Mouse (Mus musculus) urinary bladder, adult 2 months (tissue): ENCODE measurements around the gene Olfr1448. TPM values are rescaled to one million over a fixed set of nuclear protein-coding genes. Genes with fewer than 3 reads are reported as not detected.
"Not testable (repeated sequence)": the region's sequence is repeated elsewhere in the genome, so short reads cannot be mapped to it uniquely, and the experiment has no call there.

Experiments
- DNase-seq: peaks from one replicate; pipeline ENCODE4 v3.0.0; 2022; ENCODE audit warnings: low spot score
- polyA plus RNA-seq: library from polyadenylated mRNA; depleted of rRNA; stranded (reverse); fragments of >200 nt; gene quantifications from 2 replicates; pipeline ENCODE4 v1.2.3, GENCODE M21; 2012; rRNA removed

Gene Olfr1448
- polyA plus RNA-seq = not detected in 2 replicates

DNA sequence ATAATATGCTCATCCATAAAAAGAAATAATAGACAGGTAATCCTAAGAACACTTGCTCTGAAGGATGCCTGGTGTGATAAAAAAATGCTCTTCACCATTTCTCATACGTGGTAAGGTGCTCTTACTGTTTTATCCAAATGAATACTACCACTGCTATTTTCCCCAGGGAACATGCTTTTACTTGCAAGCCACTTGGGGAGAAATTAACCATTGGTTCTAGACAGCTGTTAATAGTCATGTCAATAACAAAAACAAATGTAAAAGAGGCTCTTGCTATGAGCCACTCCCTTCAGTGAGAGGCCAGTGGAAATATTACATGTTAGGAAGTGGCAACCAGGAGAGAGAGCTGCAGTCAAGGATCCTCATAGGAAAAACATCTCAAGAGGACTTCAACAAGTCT, at the start of gene Olfr1448:
Gene Olfr1448 (minus strand): TSS at position 101 of the 400 bp plus-strand sequence.
- DNase-seq = no peak

DNA sequence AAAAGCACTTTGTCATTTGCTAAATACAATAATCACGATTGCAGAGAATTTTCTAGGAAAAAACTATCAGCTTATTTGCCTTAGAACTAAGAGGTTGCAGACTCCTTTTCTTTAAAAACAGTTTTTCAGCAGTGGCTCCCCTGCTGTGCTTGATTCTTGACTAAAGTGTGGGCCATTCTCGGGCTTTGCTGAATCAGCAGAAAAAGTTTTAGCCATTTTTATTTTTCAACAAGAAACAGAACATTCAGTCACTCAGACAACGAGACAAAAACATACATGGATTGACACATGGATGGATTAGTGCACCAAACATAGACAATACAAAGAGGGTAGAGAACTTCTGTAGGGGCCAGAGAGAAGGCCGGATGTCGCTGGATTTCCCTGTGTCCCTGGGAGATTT, 45.9 kb upstream of the Olfr1448 start:
- not testable (repeated sequence) for DNase-seq

DNA sequence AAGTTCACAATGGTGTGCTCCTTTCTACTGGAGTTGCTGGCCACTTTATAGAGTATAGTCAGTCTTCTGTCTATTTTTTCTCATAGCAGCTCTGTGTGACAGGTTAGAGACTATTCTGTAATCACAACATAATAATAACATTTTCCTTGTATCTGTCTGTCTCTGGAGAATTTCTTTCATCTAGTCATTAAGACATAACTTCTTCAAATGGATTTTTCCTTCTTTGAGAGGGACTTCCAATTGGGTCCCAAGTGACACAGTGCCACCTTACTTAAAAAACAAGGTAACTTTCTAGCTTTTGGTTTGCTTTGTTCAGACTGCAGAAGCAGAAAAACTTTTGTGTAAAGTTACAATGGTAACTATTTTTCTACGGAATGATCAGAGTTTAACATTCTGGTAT, 25.7 kb upstream of the Olfr1448 start, which contains the start of gene Olfr1450:
Gene Olfr1450 (plus strand): TSS at position 301 of the 400 bp plus-strand sequence.
- no peak for DNase-seq

DNA sequence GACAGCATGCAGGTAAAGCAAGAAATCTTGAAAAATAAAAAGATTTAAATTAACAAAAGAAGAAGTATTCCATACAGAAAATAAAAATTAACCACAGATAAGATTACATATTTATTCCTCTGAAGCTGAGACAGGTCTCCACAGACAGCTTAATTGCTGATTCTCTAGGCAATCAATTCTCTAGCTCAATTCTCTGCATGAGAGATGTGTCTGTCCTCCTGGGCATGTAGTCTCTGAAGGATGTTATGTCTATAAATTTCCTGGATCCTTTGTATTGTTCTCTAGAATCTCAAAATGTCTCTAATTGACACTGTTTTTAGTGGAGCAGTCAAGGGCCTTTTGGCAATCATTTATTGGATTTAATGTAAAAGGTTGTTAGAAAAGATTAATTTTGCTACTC, 6.3 kb upstream of the Olfr1448 start, which contains the start of gene Olfr1449:
Gene Olfr1449 (plus strand): TSS at position 301 of the 400 bp plus-strand sequence.
- DNase-seq = no peak

DNA sequence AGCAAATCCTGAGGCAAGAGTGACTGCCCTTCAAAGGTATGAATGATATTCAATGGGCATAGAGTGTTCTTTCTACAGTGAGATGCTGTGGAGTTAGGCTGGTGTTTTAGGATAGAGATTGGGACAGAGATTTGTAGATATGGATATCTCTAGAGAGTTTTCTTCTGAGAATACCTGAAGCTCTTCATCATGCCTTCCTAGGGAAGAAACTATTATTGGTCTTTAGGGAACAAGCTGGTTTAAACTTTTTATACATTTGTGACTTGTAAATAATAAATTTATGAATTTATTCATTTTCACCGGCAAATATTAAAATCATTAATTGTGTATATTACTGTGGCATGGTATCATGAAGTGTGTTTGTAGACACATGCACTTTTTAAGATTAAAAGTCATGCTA, 20.6 kb downstream of the Olfr1448 start, which contains the start of gene Olfr1447:
Gene Olfr1447 (minus strand): TSS at position 101 of the 400 bp plus-strand sequence.
- no peak for DNase-seq

- no peak for DNase-seq
These were observed 30.8 kb downstream of the Olfr1448 start, which contains the start of gene Olfr1446 for GRCm38 (mm10) chr19:12893424-12893823. TSS of gene Olfr1446 (minus strand) at chr19:12893524.

GRCm38 (mm10) chr19:12883555-12883954, 40.7 kb downstream of the Olfr1448 start, which contains the start of gene Olfr1445:
TSS of gene Olfr1445 (plus strand) at chr19:12883855.
- no peak for DNase-seq

Other genes with a start within 250 kb of the Olfr1448 start
- not detected in 2 replicates for gene Olfr1443, start 246.3 kb downstream of the Olfr1448 start, polyA plus RNA-seq
- not detected in 2 replicates for gene Keg1, start 228.6 kb downstream of the Olfr1448 start, polyA plus RNA-seq
- gene Cntf, start 158.8 kb downstream of the Olfr1448 start, polyA plus RNA-seq = 1.8 and 2.9 TPM in 2 replicates
- gene Zfp91, start 128.3 kb downstream of the Olfr1448 start, polyA plus RNA-seq = 37.0 and 44.0 TPM in 2 replicates
- gene Lpxn, start 128.2 kb downstream of the Olfr1448 start, polyA plus RNA-seq = 4.3 and 5.1 TPM in 2 replicates
- not detected in 2 replicates for gene Gm5244, start 77.7 kb downstream of the Olfr1448 start, polyA plus RNA-seq
- gene Olfr1444, start 67.1 kb downstream of the Olfr1448 start, polyA plus RNA-seq = not detected in 2 replicates
- not detected in 2 replicates for gene Olfr1445, start 40.6 kb downstream of the Olfr1448 start, polyA plus RNA-seq
- gene Olfr1446, start 30.9 kb downstream of the Olfr1448 start, polyA plus RNA-seq = not detected in 2 replicates
- gene Olfr1447, start 20.7 kb downstream of the Olfr1448 start, polyA plus RNA-seq = not detected in 2 replicates
- gene Olfr1449, start 6.4 kb upstream of the Olfr1448 start, polyA plus RNA-seq = not detected in 2 replicates
- gene Olfr1450, start 25.8 kb upstream of the Olfr1448 start, polyA plus RNA-seq = not detected in 2 replicates
- not detected in 2 replicates for gene Olfr1451, start 70.6 kb upstream of the Olfr1448 start, polyA plus RNA-seq
- gene Olfr1453, start 103.9 kb upstream of the Olfr1448 start, polyA plus RNA-seq = not detected in 2 replicates
- not detected in 2 replicates for gene Olfr1454, start 136.2 kb upstream of the Olfr1448 start, polyA plus RNA-seq
- not detected in 2 replicates for gene Olfr1457, start 173.5 kb upstream of the Olfr1448 start, polyA plus RNA-seq
- not detected in 2 replicates for gene Olfr1458, start 182.4 kb upstream of the Olfr1448 start, polyA plus RNA-seq
- not detected in 2 replicates for gene Olfr1459, start 225.1 kb upstream of the Olfr1448 start, polyA plus RNA-seq
- gene Olfr1461, start 238.6 kb upstream of the Olfr1448 start, polyA plus RNA-seq = not detected in 2 replicates